Mouse (Mus musculus) ES-Bruce4 (cell line): Measurements from ENCODE around the gene Hdac4. TPM values are rescaled to one million over a fixed set of nuclear protein-coding genes. Genes with fewer than 3 reads are reported as not detected.

Source experiments
- H3K27ac ChIP-seq: 2 replicates; pipeline ENCODE4 v1.5.1; 2012; ENCODE audit warnings: low read length, inconsistent platforms; ENCODE audit not compliant: insufficient read depth
- H3K27me3 ChIP-seq: 2 replicates; pipeline ENCODE4 v1.6.1; 2012; ENCODE audit warnings: mild to moderate bottlenecking, low read length, inconsistent platforms; ENCODE audit not compliant: control insufficient read depth, poor library complexity, insufficient read depth, severe bottlenecking
- H3K36me3 ChIP-seq: 2 replicates; pipeline ENCODE4 v1.6.1; 2012; ENCODE audit warnings: inconsistent platforms, mild to moderate bottlenecking, low read length, moderate library complexity; ENCODE audit not compliant: control insufficient read depth, poor library complexity, insufficient read depth, severe bottlenecking
- H3K4me1 ChIP-seq: one replicate; pipeline ENCODE4 v1.8.1; 2011; ENCODE audit warnings: low read length; ENCODE audit not compliant: control insufficient read depth, insufficient read depth
- H3K4me3 ChIP-seq: 2 replicates; pipeline ENCODE4 v1.5.1; 2011; ENCODE audit warnings: low read depth, mild to moderate bottlenecking, low read length
- H3K9ac ChIP-seq: 2 replicates; pipeline ENCODE4 v1.6.1; 2012; ENCODE audit warnings: low read depth, mild to moderate bottlenecking, inconsistent platforms; ENCODE audit not compliant: poor library complexity, severe bottlenecking
- H3K9me3 ChIP-seq: replicated peaks from 2 replicates; pipeline ENCODE4 v1.6.1; 2012; ENCODE audit warnings: mild to moderate bottlenecking, low read length, inconsistent platforms; ENCODE audit not compliant: control insufficient read depth, poor library complexity, insufficient read depth, severe bottlenecking
- CTCF ChIP-seq: IDR thresholded peaks from one replicate; pipeline ENCODE4 v1.8.1; 2011; ENCODE audit warnings: low read depth, low read length
- EP300 ChIP-seq: IDR thresholded peaks from 2 replicates; pipeline ENCODE4 v1.6.1; 2011; ENCODE audit warnings: low read depth, low read length; ENCODE audit not compliant: insufficient read depth
- POLR2A ChIP-seq: IDR thresholded peaks from one replicate; pipeline ENCODE4 v1.8.1; 2011; ENCODE audit warnings: low read length; ENCODE audit not compliant: insufficient read depth
- polyA plus RNA-seq: library from polyadenylated mRNA; stranded (reverse); fragments of >200 nt; gene quantifications from 2 replicates; pipeline ENCODE4 v1.2.4, GENCODE M21; 2011; ENCODE audit warnings: low read depth; ENCODE audit not compliant: missing spikeins, insufficient read depth, insufficient read length

Gene Hdac4
- polyA plus RNA-seq, 1 experiment = 27.5 TPM

DNA sequence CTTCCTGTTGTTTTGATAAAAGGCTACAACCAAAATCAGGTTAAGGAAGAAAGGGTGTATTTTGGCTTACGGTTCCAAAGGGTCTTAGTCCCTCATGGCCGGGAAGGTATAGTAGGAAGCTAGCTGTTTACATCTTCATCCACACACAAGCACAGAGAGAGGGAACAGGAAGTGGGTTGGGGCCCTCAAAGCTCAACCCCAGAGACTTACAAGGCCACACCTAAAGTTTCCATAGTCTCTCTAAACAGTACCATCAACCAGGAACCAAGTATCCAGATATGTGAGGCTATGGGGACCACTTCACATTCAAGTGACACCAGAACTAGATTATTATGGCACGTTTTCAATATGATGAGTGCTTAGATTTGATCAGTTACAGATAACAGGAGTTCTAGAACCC, 5.0 kb downstream of the Hdac4 start:
- Histone ChIP-seq H3K36me3 (no peaks in the 10 kb centered on the region), H3K4me3 (no peak overlapping the region), H3K27ac (no peak overlapping the region), H3K27me3 (no peaks in the 10 kb centered on the region), H3K4me1 (no peaks in the 10 kb centered on the region), H3K9me3 (no peaks in the 10 kb centered on the region), H3K9ac (no peak overlapping the region)
- TF ChIP-seq EP300 (no peak), POLR2A (no peak), CTCF (no peak)

DNA sequence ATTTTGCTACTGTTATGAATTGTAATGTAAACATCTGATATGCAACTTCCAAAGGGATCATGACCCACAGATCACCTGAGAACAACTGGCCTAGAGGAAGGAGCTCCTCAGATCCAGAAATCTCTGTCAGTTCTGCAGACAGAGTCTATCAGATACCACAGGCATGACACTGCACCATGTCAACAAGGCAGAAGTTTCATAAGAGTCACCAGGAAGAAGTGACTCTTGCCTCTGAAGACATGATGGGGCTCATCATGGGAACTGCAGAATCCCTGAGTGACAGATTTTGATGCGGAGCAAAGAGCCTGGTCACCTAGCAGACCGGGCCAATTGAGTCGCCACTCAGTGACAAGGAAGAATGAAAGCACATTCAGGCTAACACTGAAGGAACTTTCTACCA, 8.4 kb downstream of the Hdac4 start:
- Histone ChIP-seq H3K27me3 (no peaks in the 10 kb centered on the region), H3K9me3 (no peaks in the 10 kb centered on the region), H3K4me3 (no peak overlapping the region), H3K9ac (no peak overlapping the region), H3K27ac (no peak overlapping the region), H3K36me3 (no peaks in the 10 kb centered on the region), H3K4me1 (peaks cover 4% of the 10 kb centered on the region)
- TF ChIP-seq CTCF = no peak
- TF ChIP-seq EP300 = no peak
- TF ChIP-seq POLR2A = no peak

DNA sequence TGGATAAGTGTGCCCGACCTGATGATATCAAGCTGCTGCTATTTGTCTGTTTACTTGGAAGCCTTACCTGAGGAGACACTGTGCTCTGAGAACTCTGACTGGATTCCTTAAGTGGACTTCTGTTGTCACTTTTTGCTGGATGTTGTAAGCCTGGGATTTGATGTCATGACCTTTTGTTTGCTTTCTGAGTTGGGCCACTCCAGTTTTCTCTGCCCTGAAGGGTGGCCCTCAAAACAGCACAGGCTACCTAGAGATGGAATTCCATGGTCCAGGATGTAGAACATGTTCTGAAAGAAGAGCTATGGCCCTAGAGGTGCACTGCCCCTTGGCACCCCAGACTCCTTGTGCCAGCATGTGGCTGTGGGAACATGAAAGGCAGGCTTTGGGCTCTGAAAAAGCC, 10.9 kb downstream of the Hdac4 start:
- Histone ChIP-seq H3K9me3 (no peaks in the 10 kb centered on the region), H3K4me3 (no peak overlapping the region), H3K27ac (0 out of 2 replicates have a peak overlapping the region, but pooled peaks have one; percentile 71), H3K27me3 (no peaks in the 10 kb centered on the region), H3K9ac (no peak overlapping the region), H3K36me3 (no peaks in the 10 kb centered on the region), H3K4me1 (peaks cover 5% of the 10 kb centered on the region)
- TF ChIP-seq POLR2A = no peak
- no peak for TF ChIP-seq EP300
- no peak for TF ChIP-seq CTCF

DNA sequence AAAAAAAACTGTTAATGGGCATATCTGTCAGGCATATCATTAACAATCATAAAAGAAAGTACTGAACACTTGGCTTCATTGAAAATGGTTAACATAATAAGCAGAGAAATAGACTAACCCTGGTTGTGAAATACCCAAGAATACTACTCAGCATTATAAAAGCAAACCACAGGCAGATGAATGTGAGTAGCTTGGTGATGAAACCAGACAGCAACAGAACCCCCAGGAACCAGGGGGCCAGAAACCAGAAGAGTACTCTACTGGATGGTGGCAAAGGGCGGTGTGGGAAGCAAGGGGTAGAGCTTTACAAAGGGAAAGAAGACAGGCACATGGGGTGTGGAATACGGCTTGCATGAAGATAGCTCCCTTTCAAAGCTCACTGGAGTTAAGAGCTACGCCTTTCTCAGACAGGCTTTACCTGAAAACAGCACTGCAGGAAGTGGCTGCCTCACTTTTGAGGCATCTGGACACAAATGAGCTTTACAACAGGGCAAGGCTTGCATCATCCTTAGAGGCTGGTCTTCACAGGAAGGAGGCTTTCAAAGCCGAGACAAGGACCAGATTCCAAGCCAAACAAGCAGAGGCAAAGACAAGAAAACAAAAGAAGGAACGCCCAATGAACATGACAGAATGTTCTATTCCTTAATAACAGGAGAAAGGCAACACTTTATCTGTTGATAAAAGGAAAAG, 12.3 kb downstream of the Hdac4 start:
- H3K9ac ChIP-seq = no peak overlapping the region
- no peaks in the 10 kb centered on the region for H3K36me3 ChIP-seq
- H3K4me3 ChIP-seq = no peak overlapping the region

DNA sequence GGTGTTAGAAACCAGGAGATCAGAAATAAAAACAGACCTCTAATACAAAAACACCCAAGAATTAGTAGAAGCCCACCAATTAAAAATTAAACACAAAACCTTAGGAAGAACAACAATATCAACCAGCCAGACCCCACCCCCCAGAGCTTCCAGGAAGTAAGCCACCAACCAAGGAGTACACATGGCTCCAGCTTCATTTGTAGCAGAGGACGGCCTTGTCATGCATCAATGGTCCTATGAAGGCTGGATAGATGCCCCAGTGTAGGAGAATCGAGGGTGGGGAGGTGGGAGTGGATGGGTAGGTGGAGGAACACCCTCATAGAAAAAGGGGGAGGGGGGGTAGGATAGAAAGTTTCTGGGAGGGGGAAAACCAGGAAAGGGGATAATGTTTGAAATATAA, 13.5 kb downstream of the Hdac4 start:
- Histone ChIP-seq H3K27ac (no peak overlapping the region), H3K9me3 (no peaks in the 10 kb centered on the region), H3K9ac (no peak overlapping the region), H3K36me3 (no peaks in the 10 kb centered on the region), H3K4me1 (peaks cover 5% of the 10 kb centered on the region), H3K4me3 (no peak overlapping the region), H3K27me3 (no peaks in the 10 kb centered on the region)
- TF ChIP-seq CTCF (no peak), EP300 (no peak), POLR2A (no peak)

More for the DNA sequence above, 12.3 kb downstream of the Hdac4 start:
- TF ChIP-seq POLR2A (no peak), EP300 (peak; percentile 57; the same call in 1 of the 2 replicates)
- peaks cover 5% of the 10 kb centered on the region for H3K4me1 ChIP-seq
- peak overlapping the region; percentile 74 for H3K27ac ChIP-seq
- H3K9me3 ChIP-seq = no peaks in the 10 kb centered on the region
- no peaks in the 10 kb centered on the region for H3K27me3 ChIP-seq

DNA sequence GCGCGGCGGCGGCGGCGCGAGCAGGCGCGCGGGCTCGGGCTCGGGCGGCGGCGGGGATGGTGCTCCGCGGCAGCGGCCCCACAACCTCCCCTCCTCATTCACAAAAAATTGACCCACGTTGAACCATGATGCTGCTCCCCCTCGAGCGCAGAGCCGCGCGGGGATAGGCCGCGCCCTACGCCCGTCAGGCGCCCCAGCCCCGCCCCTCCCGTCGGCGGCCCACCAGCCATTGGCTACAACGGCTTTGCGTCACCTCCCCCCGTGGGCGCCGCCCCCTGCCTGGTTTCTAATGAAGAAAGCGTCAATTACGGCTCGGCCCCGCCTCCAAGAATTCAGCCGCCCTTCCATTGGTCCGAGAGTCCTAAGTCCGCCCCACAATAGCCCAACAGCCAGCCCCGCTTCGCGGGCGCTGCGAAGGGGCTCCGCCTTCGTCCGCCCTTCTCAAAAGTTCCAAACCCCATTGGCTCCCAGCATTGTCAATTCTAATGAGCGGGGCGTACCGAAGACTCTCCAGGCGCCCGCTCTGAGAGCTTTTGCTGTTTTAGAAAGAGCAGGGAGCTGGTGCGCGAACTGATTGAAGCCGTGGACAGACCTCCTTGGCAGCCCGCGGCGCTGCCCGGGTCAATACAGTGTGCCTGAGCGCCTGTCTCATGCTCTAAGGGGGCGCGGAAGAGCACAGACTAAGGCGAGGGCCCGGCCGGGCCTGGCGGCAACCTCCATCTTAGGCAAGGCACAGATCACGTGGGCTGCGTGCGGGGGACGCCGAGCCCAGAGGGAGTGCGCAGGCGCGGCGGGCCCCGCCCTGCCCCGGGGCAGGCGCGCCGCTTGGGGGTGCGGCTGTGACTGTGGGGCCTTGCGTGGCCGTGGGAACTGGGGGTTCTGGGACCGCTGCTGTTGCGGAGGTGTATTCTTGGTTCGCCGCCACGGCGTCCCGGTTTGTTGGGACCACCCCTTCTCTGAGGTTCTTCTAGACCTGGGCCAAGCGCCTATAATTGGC, 15.1 kb downstream of the Hdac4 start:
- H3K27ac ChIP-seq = peak overlapping the region; percentile 81
- H3K9me3 ChIP-seq = no peaks in the 10 kb centered on the region
- H3K4me1 ChIP-seq = peaks cover 5% of the 10 kb centered on the region
- H3K27me3 ChIP-seq = no peaks in the 10 kb centered on the region
- no peaks in the 10 kb centered on the region for H3K36me3 ChIP-seq
- H3K4me3 ChIP-seq = peak overlapping the region; percentile 80
- peak overlapping the region; percentile 99 for H3K9ac ChIP-seq
- TF ChIP-seq CTCF (no peak), EP300 (0 out of 2 replicates have a peak, but pooled peaks have one; percentile 33), POLR2A (peak; percentile 61)
